Mouse (Mus musculus): Measurements from ENCODE around the gene Lypd6b. TPM values are rescaled to one million over a fixed set of nuclear protein-coding genes. Genes with fewer than 3 reads are reported as not detected.

Lypd6b gene
- polyA plus RNA-seq, 1 experiment, result 6.0 TPM

- H3K27ac ChIP-seq (ENCODE audit: insufficient read depth, low read length), result no peak overlapping the region
- H3K9me3 ChIP-seq (replicated peaks; ENCODE audit: control insufficient read depth, insufficient read depth, low read length, poor library complexity, severe bottlenecking), result no peaks in the 10 kb centered on the region
- H3K4me1 ChIP-seq (ENCODE audit: control insufficient read depth, insufficient read depth, low read length), result no peaks in the 10 kb centered on the region
- H3K36me3 ChIP-seq (ENCODE audit: control insufficient read depth, insufficient read depth, low read length, poor library complexity, severe bottlenecking), result no peaks in the 10 kb centered on the region
- no peaks in the 10 kb centered on the region for H3K27me3 ChIP-seq (ENCODE audit: control insufficient read depth, insufficient read depth, low read length, poor library complexity, severe bottlenecking)
- H3K9ac ChIP-seq (ENCODE audit: low read depth, poor library complexity, severe bottlenecking), result no peak overlapping the region
- TF ChIP-seq POLR2A (IDR thresholded peaks at IDR 0.05; ENCODE audit: insufficient read depth, low read length) (no peak), EP300 (IDR thresholded peaks at IDR 0.05; ENCODE audit: insufficient read depth, low read depth, low read length) (no peak), CTCF (IDR thresholded peaks at IDR 0.05; ENCODE audit: low read depth, low read length) (no peak)
- no peak overlapping the region for H3K4me3 ChIP-seq (ENCODE audit: low read depth, low read length)
These were observed 81.6 kb downstream of the Lypd6b start for GRCm38 (mm10) chr2:49869044-49869443.

DNA sequence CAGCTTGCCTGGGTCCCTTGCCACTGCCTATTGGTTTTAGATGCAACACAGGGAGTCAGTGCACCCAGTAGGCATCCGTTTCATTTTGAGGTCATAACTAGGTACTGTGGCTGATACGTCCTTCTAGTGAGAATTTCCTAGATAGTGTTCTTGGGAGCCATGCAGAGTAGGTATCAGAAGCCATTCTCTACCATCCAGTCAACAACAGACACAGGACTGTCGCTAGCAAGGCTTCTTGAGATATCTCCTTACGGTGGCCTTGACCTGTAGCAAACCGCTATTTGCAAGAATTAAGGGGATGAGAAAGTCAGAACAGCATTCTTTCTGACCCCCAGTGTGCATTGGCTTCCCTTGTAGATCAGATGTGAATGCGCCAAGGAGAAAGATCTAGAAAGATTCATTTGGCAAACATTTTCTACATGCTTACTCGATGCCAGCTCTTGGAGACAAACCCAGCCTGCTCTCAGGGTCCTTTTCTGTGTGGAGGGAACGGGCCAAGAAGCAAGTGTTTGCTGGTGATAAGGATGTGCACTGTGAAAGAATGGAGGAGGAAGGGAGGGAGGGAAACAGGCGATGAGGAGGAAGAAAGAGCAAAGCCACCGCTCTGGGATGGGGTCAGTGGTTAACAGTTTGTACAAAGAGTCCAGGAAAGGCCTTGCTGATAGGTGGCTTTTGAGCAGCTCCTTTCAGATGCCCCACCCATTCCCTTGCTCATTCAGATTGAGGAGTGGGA lies 82.5 kb downstream of the Lypd6b start:
- H3K4me3 ChIP-seq (ENCODE audit: low read depth, low read length), result no peak overlapping the region
- H3K9me3 ChIP-seq (replicated peaks; ENCODE audit: control insufficient read depth, insufficient read depth, low read length, poor library complexity, severe bottlenecking), result no peaks in the 10 kb centered on the region
- H3K36me3 ChIP-seq (ENCODE audit: control insufficient read depth, insufficient read depth, low read length, poor library complexity, severe bottlenecking), result no peaks in the 10 kb centered on the region
- H3K27ac ChIP-seq (ENCODE audit: insufficient read depth, low read length), result no peak overlapping the region
- no peak for TF ChIP-seq POLR2A (IDR thresholded peaks at IDR 0.05; ENCODE audit: insufficient read depth, low read length)
- no peak for TF ChIP-seq CTCF (IDR thresholded peaks at IDR 0.05; ENCODE audit: low read depth, low read length)
- TF ChIP-seq EP300 (IDR thresholded peaks at IDR 0.05; ENCODE audit: insufficient read depth, low read depth, low read length), result no peak
- H3K9ac ChIP-seq (ENCODE audit: low read depth, poor library complexity, severe bottlenecking), result no peak overlapping the region
- H3K4me1 ChIP-seq (ENCODE audit: control insufficient read depth, insufficient read depth, low read length), result no peaks in the 10 kb centered on the region
- H3K27me3 ChIP-seq (ENCODE audit: control insufficient read depth, insufficient read depth, low read length, poor library complexity, severe bottlenecking), result no peaks in the 10 kb centered on the region

DNA sequence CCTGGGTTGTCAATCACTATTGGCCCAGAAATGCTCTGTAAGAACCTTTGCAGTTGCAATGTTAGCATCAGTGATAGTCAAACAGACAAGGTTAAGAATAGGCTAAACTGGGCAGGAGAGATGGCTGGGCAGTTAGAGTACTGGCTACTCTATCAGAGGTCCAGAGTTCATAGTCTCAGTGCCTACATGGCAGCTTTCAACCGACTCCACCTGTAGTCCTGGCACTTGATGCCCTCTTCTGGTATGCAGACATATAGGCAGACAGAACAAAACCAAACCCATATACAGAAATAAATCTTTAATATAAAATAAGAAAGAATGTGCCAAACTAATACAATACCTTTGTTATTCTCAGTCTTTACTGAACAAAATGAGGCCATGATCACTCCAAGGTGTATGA lies 83.5 kb downstream of the Lypd6b start:
- Histone ChIP-seq H3K9me3 (replicated peaks; ENCODE audit: control insufficient read depth, insufficient read depth, low read length, poor library complexity, severe bottlenecking) (no peaks in the 10 kb centered on the region), H3K4me3 (ENCODE audit: low read depth, low read length) (no peak overlapping the region), H3K27ac (ENCODE audit: insufficient read depth, low read length) (no peak overlapping the region), H3K27me3 (ENCODE audit: control insufficient read depth, insufficient read depth, low read length, poor library complexity, severe bottlenecking) (no peaks in the 10 kb centered on the region), H3K36me3 (ENCODE audit: control insufficient read depth, insufficient read depth, low read length, poor library complexity, severe bottlenecking) (no peaks in the 10 kb centered on the region), H3K4me1 (ENCODE audit: control insufficient read depth, insufficient read depth, low read length) (no peaks in the 10 kb centered on the region), H3K9ac (ENCODE audit: low read depth, poor library complexity, severe bottlenecking) (no peak overlapping the region)
- TF ChIP-seq POLR2A (IDR thresholded peaks at IDR 0.05; ENCODE audit: insufficient read depth, low read length), result no peak
- no peak for TF ChIP-seq EP300 (IDR thresholded peaks at IDR 0.05; ENCODE audit: insufficient read depth, low read depth, low read length)
- no peak for TF ChIP-seq CTCF (IDR thresholded peaks at IDR 0.05; ENCODE audit: low read depth, low read length)

DNA sequence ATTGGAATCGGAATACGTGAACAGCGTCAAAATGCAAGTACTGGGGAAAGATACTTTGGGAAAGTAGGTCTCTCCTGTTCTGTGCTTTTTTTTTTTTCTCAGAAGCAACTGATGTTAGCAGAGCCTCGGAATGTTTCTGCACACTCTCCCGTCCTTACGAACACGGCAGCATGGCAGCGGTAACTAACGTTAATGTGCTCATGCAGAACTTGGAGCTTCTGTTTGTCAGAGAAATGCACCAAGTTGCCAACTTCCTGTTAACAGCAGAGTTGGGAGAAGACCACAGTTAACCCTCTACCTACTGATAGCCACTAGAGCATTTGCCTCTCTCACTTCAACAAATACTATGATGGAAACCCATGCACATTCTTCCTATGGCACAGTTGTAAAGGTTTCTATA lies 93.0 kb downstream of the Lypd6b start:
- H3K27ac ChIP-seq (ENCODE audit: insufficient read depth, low read length), result no peak overlapping the region
- no peak for TF ChIP-seq POLR2A (IDR thresholded peaks at IDR 0.05; ENCODE audit: insufficient read depth, low read length)
- TF ChIP-seq CTCF (IDR thresholded peaks at IDR 0.05; ENCODE audit: low read depth, low read length), result no peak
- no peak for TF ChIP-seq EP300 (IDR thresholded peaks at IDR 0.05; ENCODE audit: insufficient read depth, low read depth, low read length)
- no peaks in the 10 kb centered on the region for H3K36me3 ChIP-seq (ENCODE audit: control insufficient read depth, insufficient read depth, low read length, poor library complexity, severe bottlenecking)
- H3K9me3 ChIP-seq (replicated peaks; ENCODE audit: control insufficient read depth, insufficient read depth, low read length, poor library complexity, severe bottlenecking), result no peaks in the 10 kb centered on the region
- no peak overlapping the region for H3K9ac ChIP-seq (ENCODE audit: low read depth, poor library complexity, severe bottlenecking)
- no peak overlapping the region for H3K4me3 ChIP-seq (ENCODE audit: low read depth, low read length)
- no peaks in the 10 kb centered on the region for H3K4me1 ChIP-seq (ENCODE audit: control insufficient read depth, insufficient read depth, low read length)
- no peaks in the 10 kb centered on the region for H3K27me3 ChIP-seq (ENCODE audit: control insufficient read depth, insufficient read depth, low read length, poor library complexity, severe bottlenecking)

- Histone ChIP-seq H3K9ac (ENCODE audit: low read depth, poor library complexity, severe bottlenecking) (no peak overlapping the region), H3K27me3 (ENCODE audit: control insufficient read depth, insufficient read depth, low read length, poor library complexity, severe bottlenecking) (no peaks in the 10 kb centered on the region), H3K4me1 (ENCODE audit: control insufficient read depth, insufficient read depth, low read length) (no peaks in the 10 kb centered on the region), H3K27ac (ENCODE audit: insufficient read depth, low read length) (no peak overlapping the region), H3K9me3 (replicated peaks; ENCODE audit: control insufficient read depth, insufficient read depth, low read length, poor library complexity, severe bottlenecking) (no peaks in the 10 kb centered on the region), H3K4me3 (ENCODE audit: low read depth, low read length) (no peak overlapping the region), H3K36me3 (ENCODE audit: control insufficient read depth, insufficient read depth, low read length, poor library complexity, severe bottlenecking) (no peaks in the 10 kb centered on the region)
- TF ChIP-seq CTCF (IDR thresholded peaks at IDR 0.05; ENCODE audit: low read depth, low read length), result no peak
- no peak for TF ChIP-seq EP300 (IDR thresholded peaks at IDR 0.05; ENCODE audit: insufficient read depth, low read depth, low read length)
- no peak for TF ChIP-seq POLR2A (IDR thresholded peaks at IDR 0.05; ENCODE audit: insufficient read depth, low read length)
These were observed 93.5 kb downstream of the Lypd6b start for GRCm38 (mm10) chr2:49881002-49881401.

DNA sequence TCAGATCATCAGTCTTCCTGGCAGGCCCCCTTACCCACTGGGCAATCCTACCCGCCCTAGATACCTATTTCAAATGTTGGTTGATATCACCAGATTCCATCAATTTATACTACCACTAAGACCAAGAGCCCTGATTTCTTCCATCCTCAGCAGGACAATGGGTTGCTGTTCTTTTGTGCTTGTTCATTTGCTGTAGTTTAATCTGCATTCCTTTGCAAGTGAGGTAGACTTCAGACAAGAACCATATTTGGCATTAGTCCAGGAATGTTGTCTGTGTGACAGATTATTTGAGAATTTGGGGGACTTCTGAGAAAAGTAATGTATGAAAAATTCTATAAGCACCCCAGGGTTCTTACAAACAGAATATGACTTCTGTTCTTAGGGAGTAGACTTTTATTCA lies 95.0 kb downstream of the Lypd6b start:
- Histone ChIP-seq H3K4me3 (ENCODE audit: low read depth, low read length) (no peak overlapping the region), H3K4me1 (ENCODE audit: control insufficient read depth, insufficient read depth, low read length) (no peaks in the 10 kb centered on the region), H3K27ac (ENCODE audit: insufficient read depth, low read length) (no peak overlapping the region), H3K36me3 (ENCODE audit: control insufficient read depth, insufficient read depth, low read length, poor library complexity, severe bottlenecking) (no peaks in the 10 kb centered on the region), H3K9me3 (replicated peaks; ENCODE audit: control insufficient read depth, insufficient read depth, low read length, poor library complexity, severe bottlenecking) (no peaks in the 10 kb centered on the region), H3K27me3 (ENCODE audit: control insufficient read depth, insufficient read depth, low read length, poor library complexity, severe bottlenecking) (no peaks in the 10 kb centered on the region), H3K9ac (ENCODE audit: low read depth, poor library complexity, severe bottlenecking) (no peak overlapping the region)
- TF ChIP-seq EP300 (IDR thresholded peaks at IDR 0.05; ENCODE audit: insufficient read depth, low read depth, low read length), result no peak

Measured in ES-Bruce4 (cell line).